Mouse (Mus musculus) spleen, postnatal 4 days (tissue): ENCODE data around the gene Disp1.

Source experiments
- DNase-seq, 2 experiments: peaks; one replicate each; pipeline ENCODE4 v3.0.0; 2022; ENCODE audit warnings: low spot score in 2 of 2

Gene Disp1

GRCm38 (mm10) chr1:183039881-183040708 is 181.2 kb downstream of the Disp1 start:
- no peak for DNase-seq

GRCm38 (mm10) chr1:183039404-183039803 is 181.9 kb downstream of the Disp1 start:
- no peak for DNase-seq
